Mouse (Mus musculus): ENCODE results near the gene Trp53i11.

The Trp53i11 gene

DNA sequence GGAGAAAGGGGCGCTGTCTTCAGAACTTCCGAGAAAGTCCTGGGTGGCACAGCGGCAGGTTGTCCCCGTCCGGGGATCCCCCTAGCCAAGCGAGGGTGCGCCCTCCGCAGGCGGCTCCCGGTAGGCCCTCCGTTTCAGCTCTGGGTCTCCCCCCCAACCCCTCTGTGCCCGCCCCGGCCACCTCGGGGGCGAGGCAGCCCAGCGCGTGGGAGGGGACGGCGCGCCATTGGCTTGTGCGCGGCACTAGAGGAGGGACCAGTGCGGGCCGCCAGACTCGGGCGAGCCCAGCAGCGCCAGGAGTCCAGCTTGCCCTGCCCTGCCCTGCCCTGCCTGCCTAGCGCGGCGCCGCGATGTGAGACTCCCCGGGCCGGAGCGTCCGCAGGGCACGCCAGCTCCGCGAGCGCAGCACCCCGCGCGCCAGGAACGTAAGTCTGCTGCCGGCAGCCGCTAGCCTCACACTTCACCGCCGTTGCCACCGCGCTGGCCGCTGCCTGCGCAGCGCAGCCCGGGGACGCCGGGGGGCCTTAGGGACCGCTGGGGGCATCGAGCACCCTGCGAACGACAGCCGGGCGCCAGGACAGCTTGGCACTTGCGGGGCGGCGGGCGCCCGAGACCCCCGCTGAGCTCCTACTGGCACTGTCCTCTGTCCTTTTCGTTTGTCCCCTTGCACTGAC, at the start of gene Trp53i11:
Trp53i11 (plus strand) TSS at position 226 of the 674 bp plus-strand sequence.
- peak; percentile 92 for DNase-seq

DNA sequence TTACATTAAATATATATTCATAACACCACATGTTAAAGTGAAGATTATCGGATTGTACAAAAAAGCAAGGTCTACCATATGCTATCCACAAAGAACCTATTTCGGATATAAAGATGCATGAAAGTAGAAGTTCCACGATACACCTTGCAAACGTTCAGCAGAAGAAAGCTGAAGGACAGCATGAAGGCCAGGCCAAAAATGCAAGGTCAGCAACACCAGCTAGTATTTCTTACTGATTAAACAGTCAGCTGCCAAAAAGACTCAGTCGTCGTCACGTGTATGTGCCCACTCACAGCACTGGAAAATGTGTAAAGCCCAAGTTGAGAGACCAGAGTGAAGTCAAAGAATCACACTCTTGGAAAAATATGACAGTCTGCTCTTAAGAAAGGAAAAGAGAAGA, 47.9 kb upstream of the Trp53i11 start:
- no peak for DNase-seq

DNA sequence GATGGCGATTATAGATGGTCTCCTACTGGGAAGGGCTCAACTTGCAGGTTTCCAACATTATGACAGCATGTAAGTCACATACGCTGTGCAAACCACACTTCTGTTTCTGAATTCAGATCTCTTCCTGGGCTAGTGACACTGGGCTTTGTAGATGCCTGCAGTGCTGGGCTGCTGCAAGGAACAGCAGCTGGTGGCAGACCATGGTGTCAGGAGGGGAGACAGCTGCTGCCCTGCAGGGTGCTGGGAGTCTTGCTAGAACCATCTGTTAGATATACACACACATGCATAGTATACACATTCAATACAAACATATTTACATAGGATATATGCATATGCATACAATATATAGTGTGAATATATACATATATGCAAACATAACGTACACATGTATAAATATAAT, 46.0 kb upstream of the Trp53i11 start:
- DNase-seq: no peak

DNA sequence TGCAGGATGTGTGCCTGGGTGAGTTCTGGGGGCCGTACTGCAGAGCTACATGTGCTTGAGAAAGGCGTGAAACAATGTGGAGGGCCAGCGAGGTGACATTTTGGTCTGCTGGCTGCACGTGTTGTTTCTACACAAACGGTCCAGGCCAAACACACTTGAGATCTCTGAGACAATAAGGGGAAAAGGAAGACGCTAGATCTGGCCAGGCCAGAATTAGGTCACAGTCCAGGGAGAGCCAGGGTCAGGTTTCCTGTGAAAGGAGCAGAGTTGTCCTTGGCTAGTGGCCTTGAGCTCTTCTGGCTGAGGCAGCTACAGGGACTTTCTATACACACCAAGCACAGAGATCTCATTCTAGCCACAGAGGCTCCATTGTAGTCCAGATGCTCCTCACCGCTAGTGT, 44.7 kb upstream of the Trp53i11 start:
- DNase-seq: no peak

DNA sequence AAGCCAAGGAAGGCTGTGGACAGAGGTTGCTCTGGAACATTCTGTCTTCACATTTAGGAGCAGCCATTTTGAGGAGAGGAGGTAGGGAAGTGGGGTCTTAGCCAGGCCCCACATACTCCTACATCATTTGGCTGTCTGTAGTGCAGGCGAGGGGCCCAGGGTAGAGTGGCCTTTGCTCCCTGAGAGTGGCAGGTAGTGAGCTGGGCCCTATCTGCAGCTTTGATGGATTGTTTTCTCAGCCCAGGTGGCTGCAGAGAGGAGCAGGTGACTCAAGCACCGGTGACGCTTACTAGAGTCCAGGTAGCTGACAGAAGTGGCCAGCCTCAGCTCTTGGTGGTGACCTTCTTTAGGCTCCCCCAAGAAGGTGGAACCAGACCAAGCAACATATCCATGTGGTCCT, 43.2 kb upstream of the Trp53i11 start:
- DNase-seq: no peak

DNA sequence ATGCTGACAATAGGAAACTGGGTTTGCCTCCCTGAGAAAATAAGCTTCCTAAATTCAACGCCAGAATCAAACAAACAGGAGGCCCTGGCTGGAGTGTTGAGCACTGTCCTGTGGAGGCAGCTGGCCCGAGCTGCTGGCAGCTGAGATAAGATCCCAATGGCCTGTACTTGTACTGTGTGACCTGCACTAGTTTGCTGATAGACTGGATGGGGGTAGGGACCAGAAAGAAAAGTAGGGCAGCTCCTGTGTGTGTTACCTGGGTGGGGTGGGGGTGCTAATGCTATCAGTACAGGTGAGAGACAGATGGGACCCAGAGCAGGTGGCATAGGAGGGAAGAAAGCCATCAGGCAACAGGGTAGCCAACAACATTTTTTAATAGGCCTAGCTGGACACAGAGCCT, 37.3 kb upstream of the Trp53i11 start:
- peak; percentile 56 for DNase-seq

DNA sequence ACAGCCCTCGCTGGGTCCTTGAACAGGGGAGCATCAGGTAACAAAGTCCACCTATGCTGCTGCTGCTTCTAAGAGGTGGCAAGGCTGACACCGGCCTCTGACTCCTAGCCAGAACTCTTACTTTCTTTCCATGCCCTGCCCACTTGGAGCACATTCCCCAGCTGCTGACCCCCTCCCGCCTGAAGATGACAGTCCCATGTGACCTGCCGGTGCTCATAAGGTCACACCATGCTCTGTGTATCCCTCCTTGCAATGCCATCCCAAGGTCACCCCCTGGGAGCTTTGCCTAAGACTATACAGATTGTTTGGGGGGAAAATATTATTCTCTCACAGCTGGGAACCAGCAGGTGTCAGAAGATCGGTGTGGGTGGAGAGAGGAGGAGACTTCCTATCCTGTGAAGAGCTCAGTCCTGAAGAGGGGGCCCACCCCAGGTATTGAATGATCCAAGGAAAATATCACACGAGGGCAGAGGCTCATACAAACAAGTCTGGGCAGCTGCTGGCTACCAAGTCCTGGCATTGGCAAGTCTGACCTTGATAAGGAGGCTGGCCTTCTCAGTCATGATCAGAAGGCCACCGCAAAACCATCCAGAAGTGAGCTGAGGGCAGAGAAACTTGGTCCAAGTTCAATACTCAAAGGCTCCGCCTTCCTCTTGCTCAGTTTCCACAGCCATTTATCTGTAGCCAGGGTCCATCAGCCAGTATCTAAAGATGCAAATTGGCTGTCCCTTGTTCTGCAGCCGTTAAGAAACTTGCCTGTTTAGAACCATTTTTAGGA, 36.5 kb upstream of the Trp53i11 start:
- peak; percentile 51 for DNase-seq

DNA sequence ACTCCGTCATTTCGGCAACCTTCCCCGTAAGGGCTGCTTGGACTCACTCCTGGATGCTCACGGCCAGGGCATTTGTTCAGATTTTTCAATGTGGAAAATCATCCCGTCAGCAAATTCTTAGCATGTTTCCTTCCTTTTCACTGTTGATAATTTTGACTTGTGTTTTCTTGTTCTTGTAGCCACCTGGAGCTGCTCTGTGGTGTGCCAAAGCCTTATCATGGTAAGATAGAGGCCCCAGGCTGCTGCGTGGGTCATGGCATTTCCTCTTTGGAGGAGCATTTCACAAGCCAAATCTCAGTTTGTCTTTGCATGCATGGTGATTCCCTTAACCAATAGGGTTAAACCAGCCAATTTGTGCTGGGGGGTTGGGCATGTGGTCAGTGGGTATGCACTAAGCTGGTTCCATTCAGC, 35.2 kb upstream of the Trp53i11 start:
- DNase-seq: peak; percentile 63

DNA sequence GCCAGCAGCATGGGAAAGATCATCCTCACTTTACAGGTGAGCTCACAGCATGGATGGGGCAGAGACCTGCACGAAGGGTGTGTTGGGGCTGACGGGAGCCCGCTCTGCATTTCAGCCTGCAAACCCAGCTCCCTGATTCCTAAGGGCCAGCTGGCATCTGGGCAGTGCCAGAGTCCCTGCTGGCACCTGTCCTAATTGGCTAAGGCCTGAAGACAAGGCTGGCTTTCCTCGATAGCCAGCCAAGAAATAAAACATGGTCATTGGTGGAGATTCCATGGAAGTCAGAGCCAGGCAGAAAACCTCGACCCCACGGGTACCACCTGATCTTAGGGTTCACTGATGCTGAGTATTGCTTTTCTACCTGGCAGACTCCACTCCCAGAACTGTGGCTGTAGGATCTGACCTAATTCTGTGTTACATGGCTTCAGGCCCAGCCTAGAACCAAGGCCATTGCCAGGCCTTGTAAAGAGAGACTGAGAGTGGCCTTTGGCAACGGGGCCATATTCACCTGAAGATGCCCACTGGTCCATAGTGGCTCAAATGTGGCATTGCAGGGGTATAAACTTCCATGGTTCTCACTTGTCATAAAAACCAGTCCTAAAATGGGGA, 34.4 kb upstream of the Trp53i11 start:
- DNase-seq: peak; percentile 96

DNA sequence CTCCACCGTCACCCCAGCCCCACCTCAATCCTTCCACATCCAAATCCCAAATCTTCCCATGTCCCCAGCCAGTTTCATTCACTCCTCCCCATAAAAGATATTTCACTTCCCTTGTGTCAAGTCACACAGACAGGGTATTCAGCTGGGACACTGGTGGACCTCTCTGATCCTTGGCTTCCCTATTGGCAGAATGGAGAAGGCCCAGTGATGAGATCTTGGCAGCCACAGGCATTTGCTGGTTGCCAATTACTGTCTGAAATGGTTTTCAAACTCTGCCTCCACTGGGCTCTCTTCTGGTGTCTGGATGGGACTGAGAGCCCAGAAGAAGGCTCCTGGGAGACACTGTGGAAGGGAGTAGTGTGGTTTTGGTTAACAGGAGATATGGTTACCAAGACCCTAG, 33.5 kb upstream of the Trp53i11 start:
- peak; percentile 47 for DNase-seq

DNA sequence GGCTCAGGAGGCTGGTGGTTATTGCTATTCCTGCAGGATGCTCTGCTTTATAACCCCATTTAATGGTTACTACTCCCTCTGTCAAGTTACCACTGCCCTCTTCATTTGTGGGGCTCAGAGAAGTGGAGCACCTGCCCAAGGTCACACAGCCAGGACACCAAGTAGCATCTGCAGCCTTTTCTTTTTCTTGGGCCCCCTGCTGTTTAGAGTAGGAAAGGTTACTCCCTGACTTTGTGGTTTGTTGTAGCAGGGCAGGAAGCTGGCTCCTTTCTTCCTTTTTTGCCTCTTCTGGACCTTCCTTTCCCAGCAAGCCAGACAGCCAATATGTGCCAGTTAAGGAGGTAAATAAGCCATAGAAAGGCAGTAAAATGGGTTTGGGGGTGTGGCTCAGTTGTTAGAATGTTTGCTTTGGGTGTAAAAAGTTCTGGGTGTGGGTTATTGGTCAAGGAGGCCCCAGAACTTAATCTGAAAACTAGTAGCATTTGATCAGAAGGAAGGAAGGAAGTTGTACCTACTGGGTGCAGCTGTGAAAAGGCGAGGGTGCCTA, 32.8 kb upstream of the Trp53i11 start:
- no peak for DNase-seq

DNA sequence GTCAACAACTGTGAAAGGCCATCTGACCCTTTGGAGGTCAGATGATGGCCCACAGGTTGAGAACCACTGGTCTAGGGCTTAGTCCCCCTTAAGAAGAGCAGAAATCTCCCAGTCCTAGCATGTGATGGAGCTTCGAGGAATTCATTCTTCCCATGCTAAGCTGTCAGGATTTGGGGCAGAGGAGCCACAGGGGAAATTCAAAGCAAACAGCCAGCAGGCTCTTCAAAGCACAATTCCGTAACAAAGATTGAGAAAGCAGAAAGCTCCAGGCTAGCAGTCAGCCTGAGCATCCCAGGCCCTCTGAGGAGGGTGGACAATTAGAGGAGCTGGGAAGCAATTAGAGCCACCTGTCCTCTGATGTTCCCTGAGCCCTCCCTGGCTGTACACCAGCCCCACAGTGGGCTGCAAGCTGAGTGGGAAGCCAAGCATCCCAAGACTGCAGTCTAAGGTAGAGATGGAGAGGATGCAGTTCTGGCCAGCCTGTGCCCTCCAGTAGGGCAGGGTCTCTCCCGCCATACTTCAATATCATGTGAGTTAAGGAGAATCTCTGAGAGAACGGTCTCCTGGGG, 26.8 kb upstream of the Trp53i11 start:
- DNase-seq: no peak

DNA sequence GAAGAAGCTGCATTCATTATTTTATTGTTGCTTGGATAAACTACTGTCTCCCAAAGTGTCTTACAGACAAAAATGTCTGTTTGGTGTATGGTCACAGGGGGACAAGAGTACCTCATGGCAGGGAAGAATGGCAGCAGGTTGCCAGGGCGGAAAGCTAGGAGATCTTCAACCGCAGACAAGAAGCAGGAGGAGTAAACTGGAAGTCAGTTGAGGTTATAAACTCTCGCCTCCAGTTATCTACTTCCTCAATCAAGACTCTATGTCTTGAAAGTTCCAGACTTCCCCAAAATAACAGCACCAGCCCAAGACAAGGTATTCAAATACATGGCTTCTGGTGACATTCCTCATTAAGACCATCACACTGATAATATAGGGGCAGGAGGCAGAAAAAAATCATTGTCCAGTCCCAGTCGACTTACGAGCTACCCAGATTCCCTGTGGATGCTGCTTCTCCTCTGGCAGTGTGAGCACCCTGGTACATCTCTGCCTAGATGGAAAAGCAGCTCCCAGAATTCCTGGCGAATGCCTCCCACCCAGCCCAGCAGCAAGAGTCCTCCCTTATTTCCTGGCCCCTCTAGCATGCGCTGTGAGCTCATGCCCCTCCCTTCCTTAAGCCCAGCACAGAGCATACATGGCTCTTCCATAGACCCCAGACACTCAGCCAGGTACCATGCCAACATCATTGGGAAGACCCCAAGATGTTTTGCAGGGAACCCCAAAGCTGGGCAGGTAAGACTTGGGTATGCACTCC, 25.3 kb upstream of the Trp53i11 start:
- no peak for DNase-seq

DNA sequence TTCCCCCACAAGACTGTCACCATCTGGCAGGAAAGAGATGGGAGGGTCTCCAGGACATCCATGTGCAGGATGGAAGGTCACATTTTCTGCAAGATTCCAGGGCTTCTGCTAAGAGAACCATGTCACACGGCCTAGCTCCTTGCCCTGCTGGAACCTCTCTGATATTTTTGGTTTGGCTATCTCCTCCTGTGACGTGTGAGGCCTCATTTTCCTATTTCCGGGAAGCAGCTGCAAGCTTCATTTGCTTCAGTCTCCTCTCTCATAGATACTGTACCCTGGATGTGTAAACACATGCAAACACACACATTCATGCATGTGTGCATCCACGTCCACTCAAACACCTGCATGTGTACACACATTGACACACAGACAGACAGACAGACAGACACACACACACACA, 24.6 kb upstream of the Trp53i11 start:
- no peak for DNase-seq

DNA sequence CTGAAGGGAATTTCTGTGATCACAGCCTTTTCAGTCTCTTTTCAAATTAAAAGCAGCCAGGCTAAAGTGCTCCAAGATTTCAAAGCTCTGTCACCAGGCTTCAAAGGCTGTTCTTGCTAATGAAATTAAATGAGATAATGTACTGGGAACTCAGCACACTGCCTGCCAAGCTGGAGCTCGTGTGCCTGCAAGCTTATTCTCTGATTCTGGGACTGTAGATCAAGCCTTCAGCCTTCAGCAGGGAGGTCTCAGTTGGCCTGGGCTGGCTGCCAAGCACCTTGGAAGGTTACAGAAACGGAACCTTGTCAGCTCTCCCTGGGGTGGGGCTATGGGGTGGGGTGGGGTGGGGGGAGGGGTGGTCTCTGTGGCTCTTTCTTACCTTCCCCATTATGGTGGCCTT, 24.0 kb upstream of the Trp53i11 start:
- no peak for DNase-seq

DNA sequence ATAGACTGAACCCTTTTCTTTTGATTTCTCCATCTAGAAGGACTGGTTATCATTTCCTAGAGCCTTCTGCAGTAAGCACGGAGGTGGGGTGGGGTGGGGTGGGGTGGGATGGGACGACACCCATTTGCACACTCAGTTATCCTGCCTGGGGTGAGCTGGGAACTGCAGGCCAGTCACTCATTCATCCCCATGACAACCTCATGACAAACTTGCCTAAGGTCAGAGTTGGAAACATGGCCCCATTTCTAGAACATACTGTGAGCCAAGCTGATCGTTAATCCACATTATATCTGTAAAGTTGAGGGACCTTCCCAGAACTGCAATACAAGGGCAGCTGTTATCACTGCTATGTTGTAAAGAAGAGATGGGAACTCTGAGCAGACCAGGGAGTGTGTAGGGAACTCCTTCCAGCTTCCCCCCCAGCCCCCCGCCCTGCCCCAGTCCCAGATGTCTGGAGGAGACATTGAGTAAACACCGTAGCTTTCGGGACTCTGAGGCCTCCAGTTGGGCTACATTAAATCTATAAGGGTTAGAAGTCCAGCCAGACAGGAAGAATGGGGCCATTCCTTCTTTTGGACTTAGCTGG, 23.5 kb upstream of the Trp53i11 start:
- no peak for DNase-seq

DNA sequence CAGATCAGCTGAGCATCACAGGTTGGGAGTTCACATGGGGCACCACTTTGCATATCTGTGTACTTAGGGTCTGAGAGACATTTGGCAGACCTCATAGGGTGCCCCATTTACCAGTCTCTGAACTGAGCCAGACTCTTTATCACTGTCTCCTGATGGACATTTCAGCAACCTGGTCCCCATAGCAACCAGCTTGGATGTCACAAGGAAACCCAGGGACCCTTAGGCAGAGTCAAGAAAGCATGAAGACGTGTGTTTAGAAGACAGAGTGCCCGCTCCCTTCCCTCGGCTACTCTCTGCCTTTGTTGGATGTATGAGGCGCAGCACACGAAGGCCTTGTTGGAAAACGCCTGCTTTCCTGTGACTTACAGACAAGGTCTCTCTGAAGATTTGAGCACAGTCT, 21.1 kb upstream of the Trp53i11 start:
- no peak for DNase-seq

DNA sequence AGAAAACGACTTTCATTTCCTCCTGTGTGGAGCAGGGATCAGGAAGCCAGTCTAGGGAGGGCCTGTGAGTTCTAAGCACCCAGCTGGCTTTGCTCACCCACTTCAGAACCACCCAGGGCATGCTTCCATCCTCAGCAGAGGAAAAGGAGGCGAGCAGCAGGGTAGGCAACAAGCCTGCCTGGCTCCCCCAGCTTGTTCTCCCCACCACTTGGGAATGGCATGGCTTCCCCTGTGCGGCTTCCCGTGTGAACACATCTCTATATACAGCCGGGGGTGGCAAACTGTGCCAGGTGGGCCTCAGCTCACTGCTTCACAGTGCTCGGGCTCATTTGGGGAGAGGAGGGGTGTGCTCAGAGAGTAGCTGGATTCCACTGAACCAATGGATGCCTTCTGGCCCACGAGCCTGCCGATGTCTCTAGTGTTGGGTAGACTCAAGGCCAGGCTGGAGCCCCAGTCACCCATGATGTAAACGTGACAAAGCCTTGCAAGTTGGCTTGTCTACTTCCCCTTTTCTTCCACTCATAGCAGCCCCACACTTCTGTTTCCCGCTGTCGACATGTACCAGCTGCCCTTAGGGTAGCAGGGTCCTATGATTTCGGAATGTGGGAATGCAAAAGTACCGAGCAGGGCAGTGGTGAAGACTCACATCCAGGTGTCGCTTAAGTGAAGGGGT, 20.5 kb upstream of the Trp53i11 start:
- DNase-seq: no peak

DNA sequence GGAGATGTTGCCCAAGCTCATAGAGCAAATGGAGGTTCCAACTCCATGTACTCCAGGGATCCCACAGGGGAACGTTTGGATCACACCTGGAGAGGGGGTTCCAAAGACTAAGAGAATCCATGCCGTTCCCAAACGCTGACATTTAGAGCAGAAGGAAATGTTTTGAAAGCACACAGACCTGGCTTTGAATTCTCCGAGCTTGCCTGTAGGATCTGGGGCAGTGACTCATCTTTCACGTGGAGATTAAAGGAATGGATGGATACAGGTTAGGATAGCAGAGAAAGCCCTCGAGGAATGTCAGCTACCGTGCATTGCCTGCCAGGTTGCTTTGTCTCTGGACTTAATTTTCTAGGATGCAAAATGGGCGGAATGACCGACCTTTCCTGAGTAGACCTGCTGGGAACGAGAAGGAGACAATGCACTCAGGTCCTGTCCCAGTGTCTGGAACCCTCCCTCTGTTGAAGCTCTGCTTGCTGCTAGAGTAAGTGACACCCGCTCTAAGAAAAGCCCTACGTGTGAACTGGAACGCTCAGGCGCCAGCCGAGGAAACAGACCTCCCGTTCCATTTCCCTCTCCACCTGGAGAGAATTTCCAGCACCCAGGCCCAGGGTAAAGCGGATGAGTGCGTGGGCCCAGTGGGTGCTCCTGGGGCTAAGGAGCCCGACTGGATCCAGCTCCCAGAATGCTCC, 17.0 kb upstream of the Trp53i11 start:
- no peak for DNase-seq

DNA sequence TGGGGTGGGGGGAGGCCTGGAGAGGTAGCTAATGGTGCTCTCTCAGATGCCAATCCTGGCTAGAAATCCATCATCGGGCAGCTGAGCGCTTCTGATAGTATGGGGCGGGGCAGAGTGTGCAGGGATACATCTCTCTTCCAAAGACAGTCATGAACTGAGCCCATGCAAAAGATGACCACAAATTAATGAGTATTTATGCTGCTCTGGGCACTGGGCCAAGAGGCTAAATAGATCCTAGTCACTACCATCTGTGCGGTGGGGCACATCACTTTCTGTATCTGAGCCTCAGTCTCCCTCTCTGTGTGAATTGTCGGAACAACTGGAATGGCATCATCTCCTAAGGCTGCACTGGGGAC, 16.5 kb upstream of the Trp53i11 start:
- no peak for DNase-seq

DNA sequence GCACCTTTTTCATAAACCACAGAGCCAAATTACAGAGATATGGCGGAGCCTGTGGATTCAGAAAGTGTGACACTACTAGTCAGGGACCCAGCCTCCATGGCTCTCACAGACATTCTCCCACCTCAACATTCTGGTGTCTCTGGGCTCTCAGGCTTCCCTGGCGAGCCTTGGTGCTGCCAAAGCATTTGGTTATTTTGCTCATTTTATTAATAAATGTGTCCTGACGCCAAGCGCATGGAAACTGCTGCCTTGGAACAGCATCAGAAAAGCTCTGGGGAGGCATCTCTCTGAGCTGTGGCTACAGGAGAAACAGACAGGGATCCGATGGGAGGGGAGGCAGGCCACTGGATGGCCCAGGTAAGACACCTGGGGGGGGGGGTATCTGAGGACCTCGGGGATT, 15.4 kb upstream of the Trp53i11 start:
- no peak for DNase-seq
